Mouse (Mus musculus) ZHBTc4 (cell line): ENCODE measurements around the gene Rps6ka1.

Experiments used
- DNase-seq: peaks from one replicate; pipeline ENCODE4 v3.0.0-alpha.2; 2011; ENCODE audit warnings: low read depth, low spot score

Rps6ka1 gene

DNA sequence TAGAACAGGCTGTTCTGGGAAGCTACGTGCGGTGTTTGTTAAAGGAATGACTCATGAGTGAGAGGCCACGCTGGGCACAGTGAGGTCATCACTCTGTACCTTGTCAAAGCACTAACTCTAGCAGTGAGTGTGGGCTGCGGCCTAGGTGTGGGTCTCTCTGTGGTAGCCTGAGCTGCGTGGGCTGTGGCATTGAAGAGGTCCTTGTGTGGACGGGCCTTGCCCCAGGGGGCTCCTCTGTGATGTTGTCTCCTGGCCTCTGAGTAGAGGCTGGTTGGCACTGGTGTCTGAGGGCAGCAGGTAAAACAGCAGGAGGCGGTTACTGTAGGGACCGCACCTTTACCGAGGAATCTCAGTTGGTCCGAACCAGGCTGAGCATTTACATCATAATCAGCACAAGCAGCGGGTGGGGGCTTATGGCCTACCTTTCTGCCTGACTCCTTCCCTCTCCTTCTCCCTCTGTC, 9.9 kb upstream of the Rps6ka1 start:
- peak; percentile 58 for DNase-seq

DNA sequence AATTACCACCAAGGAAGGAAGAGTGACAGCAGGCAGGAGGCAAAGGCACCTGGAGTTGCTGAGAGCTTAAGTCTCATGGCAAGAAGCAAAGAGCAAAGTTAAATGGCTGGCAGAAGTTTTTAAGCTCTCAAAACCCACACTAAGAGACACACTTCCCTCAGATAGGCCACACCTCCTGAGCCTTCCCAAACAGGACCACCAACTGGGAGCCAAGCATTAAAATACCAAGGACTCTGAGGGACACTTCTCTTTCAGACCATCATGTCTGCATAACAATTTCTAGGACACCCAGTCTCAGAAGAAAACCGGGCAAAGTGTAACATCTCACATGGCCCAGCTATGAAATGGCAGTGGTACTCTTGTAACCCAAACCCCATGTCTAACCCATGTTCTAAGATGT, 9.4 kb upstream of the Rps6ka1 start:
- no peak for DNase-seq

DNA sequence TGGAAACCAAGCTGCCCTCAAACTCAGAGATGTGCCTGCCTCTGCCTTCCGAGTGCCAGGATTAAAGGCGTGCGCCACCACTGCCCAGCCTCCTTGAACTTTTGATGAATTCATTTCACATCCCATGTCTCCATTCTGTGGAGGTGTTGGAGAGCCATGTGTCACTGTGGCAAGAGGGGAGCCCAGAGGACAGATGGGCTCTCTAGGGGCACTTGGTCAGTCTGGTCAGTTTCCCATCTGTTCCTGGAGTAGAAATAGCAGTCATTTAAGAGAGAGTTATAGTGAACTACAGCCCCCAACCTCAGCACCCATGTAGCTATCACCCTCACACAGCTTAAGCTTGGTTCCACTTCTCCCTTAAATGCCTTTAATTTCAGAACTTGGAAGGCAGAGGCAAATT, 8.4 kb upstream of the Rps6ka1 start:
- no peak for DNase-seq

DNA sequence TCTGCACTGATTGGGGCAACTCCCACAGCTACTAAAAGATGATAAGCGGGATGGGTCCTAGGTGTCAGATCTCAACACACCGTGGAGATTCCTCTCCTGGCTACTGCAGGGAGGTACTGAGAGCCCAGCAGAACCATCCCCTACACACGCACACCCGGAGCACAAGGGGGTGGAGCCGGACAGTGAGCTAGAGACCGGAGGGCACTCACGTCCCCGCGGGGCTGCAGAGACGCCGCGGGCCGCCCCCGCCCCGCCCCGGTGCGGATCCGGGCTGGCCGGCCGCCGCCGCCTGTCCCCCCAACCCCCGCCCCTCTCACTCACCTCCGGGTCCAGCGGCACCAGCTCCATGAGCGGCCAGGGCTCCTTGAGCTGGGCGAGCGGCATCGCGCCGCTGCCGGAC, 348 bp downstream of the Rps6ka1 start:
- DNase-seq: peak; percentile 65

DNA sequence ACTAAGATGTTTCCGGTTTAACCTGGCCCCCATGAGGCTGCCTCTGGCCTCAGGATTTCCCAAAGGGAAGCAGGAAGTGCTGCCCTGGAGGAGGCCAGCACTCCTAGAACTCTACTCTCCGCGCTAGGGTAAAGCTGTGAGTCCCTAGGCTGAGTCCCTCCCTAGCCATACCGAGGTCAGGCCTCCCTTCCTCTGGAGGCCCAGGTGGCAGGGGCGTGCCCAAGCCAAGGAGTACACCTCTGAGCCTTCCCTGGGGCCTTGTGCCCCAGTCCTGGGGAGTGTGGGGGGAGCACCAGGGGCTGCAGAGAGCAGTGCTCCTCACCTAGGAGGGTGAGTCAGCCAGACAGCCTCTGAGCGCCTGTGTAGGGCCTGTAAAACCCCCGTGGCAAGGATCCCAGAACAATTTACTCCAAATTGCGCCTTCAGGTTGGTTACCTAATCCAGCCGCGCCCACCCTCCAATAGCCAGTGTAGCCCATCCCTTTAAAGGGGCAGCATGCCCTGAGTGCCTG, 1.6 kb downstream of the Rps6ka1 start:
- DNase-seq: peak; percentile 58

DNA sequence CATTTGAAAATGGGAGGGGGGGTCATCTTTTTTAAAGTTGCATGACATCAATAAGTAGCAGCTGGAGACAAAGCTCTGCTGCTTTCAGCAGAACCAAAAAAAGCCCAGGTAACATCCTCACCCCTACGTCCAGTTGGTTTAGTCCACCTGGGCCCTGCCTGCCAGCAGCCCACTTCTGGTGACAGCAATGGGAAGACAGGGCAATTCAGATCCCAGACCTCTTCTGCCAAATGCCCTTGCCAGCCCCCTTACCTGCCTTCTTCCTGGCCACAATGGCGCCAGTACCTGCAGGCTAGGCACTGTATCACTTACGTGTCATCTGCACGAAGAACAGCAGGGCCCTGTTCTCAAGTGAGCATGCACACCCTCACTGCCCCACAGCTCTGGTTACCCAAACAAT, 2.3 kb downstream of the Rps6ka1 start:
- no peak for DNase-seq

DNA sequence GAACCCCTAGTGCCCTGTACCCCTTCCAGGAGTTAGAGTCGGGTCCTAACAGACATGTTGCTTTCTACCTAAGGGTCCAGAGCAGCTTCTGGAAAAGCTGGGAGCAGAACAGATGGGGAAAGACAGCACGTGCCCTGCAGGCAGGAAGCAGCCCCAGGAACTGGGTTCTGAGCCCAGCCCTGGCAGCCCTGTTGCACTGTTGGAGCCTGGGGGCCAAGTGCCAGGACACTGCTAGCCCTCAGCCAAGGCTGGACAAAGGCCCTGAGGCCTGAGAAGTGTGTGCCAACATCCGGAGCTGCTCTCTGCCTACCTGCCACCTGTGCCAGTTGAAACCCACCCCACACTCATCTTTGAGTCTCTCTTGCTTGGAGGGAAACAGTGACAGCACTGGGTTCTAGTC, 2.7 kb downstream of the Rps6ka1 start:
- no peak for DNase-seq

DNA sequence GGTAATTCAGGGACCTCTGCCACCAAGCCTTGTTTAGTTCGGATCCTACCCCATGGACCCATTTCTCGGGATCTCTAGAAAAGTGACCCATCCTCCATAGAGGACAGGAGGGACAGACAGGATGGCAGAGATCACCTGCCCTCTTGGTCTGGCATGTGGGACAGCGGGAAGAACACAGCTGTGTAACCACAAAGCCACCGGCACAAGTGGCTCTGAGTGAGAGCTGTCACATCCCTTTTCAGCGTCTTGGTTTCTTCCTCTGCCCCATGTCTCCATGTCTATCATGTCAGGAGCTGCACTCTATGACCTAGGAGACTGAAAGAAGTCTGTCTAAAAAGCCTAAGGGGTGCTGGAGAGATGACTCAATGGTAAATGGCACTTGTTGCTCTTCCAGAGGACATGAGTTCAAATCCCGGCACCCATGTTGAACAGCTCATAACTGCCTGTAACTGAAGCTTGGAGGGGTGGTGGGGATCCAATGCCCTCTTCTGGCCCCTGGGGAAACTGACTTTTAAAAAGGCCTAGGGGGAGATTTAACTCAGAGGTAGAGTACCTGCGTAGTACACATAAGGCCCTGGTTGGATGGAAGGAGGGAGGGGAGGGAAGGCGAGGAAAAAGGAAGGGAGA, 3.4 kb downstream of the Rps6ka1 start:
- no peak for DNase-seq

DNA sequence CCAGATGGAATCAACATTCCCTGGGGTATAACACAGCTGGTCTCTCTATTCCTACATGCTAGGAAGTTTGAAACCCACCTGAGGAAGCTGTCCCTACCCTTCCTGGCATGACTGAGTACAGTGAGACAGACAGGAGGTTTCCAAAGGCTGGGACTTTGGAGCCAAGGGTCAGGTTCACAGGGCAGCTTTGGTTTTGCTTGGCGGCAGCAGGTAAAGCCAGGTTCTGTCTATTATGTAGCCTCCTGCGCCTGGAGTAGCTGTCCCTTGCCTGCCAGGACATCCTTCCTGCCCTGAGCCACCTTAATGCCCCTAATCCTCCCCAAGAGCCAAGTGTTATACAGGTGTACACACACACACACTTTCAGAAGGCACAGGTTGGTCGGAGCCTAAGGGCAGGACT, 5.7 kb downstream of the Rps6ka1 start:
- peak; percentile 45 for DNase-seq

DNA sequence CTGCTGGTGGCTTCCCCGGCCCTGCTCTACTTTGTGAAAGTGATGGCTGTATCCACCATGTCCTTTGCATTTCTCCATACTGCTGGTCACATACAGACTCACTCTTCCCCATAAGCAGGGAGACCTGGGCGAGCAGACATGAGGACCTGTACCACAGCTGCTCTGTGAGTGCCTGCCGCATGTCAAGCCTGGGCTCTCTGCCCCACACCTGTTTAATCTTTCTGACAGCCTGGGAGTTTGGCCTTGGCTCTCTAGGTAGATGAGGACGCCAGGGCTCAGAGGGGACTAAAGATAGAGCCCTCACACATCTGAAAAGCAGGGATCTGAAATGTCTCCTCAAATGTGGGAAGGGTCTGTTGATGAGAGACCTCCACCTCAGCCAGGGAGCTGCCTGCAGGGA, 6.2 kb downstream of the Rps6ka1 start:
- DNase-seq: no peak

DNA sequence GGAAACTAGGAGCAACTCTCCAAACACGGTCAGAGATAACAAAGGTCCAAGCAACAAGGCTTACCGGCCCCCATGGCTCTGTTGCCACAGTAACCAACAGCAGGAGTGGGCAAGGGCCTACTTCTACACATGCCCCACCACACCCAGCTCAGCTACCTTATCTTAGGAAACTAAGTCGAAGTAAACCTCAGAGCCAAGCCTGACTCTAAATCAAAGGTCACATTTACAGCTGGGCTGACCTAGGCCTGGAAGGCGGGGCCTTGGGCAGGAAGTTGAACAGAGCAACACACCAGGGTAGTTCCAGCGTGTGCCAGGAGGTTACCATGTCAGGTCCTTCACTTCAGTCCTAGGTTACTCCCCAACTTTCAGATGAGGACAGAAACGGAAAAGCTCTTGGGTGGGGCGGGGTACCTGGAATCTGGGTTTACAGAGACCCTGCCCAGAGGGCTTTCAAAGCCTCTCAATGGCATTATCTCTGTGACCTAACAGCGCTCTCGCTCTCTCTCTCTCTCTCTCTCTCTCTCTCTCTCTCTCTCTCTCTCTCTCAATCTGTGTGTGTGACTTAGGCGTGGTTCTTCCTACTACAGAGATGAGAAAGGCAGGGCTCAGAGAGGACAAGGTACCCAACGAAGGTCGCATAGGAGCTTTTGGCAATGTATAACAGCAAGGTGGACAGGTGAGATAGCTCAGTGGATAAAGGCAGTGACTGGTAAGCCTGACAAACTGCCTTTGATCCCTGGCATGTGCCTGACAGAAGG, 8.3 kb downstream of the Rps6ka1 start:
- peak; percentile 92 for DNase-seq

DNA sequence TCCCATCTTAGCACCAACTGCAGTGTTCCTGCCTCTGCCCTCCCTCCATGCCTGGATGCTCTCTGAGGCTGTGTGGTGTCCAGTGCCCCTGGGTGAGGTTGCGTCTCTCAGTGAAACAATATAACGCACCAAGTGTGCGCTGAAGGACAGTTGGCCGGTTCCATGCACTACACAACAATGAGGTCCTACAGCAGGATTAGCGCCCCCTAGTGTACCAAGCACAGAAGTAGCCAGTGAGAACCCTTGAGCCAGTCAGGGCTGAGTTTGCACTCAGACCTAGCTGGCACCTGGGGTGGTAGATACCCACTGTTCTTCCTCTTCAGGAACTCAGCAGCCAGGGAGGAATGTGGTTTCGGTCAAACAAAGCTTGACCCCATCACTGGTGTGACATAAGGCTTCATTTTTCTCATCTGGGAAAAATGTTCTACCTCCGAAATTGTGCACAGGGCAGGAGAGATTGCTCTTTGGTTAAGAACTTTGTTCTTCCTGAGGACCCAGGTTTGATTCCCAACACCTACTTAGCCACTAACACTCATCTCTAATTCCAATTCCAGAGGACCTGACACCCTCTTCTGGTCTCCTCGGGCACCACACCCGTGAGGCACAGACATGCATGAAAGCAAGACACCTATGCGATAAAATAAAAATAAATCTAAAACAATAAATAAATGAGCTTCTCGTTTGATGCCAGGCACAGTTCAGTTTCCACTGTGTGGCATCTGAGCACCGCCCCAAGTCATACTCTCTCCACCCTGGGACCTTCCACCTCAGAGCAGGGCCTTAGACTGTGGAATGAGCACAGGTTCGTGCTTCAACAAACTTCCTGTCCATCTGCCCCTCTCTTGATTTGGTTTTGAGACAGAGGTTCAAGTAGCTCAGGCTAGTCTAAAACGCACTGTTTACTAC, 9.5 kb downstream of the Rps6ka1 start:
- peak; percentile 86 for DNase-seq

DNA sequence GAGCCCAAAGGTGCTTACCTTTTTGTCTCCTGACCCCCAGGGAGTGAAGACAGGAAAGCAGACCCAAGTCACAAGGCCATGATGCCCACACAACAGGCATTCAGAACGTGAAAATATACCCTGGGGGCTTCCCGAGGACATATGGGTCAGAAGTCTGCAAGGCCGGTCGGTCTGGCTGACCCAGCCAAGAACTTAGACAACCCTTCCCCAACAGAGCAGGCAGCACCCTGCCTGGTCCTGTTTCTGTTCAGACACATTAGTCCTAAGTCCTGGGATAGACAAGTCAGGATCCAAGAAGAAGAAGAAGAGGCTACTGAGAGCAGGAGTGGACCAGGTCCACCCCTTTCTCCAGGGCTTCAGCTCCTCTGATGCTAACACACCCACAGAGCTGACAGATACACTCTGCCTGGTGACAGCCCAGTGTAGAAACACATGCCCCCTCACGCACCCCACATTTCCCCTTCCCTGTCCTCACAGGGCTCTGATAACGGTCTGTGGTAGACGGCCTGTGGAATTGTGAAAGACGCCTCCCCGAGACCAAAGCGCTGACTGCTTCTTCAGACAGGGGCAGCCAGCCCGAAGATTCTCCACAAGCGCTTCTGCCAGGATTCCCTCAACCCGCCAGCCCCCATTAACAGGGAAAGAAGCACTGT, 12.6 kb downstream of the Rps6ka1 start:
- no peak for DNase-seq

DNA sequence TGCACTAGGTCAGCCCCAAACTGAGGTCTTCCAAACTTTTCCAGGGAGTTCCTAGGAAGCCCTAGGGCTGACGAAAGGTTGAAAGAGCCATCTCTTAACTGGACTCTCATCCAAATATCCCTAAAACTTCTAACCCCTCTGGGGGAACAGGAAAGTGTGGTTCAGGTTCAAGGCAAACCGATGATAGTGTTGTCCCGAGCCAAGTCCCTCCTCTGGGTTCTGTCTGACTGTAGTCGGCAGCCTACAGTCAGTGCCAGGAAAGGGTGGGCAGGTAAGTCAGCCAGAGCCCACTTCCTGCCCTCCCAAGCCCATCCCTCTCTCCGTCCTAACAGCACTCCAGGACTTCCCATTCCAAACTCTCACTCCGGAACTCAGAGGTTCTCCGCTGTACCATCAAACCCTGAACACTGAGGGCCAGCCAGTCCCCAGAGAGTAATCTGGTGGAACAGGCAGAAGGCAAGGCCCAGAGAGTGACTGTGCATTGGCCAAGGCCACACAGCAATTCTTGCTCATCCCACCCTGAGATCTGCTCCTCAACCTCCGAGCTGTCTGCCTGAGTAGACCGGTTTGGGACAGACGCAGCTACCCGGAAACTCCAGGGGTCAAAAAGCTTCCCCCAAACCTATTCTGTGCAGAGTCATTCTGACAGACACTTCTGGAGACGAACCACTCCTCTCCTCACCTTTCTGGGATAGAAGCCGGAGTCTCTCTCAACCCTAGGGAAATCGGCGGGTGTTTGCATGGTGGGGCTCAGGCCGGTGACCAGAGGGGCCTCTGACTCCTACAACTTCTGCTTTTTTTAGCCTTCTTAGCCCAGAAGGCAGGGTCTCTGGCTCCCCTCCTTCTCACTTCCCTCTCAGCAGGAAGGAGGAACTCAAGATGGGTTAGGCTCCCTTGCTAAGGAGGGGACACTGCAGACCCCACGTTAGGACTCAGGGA, 13.4 kb downstream of the Rps6ka1 start:
- peak; percentile 61 for DNase-seq

DNA sequence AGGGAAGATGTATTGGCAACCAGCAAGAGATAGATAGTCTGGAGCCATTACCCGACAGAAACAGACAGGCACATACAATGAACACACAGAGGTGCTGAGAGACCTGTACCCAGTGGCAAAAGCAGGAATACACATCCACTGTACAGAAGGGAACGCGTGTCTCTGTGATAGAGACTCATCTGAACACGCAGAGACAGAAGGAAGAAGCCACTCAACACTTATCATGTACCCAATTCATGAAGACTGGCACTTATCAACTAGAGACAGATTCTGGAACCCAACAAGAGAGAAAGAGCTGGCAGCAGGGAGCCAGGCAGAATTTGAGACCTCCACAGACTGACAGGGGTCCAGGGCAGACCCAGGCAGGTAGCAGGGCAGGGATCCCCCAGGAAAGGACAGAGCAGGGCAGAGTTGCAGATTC, 14.2 kb downstream of the Rps6ka1 start:
- no peak for DNase-seq

DNA sequence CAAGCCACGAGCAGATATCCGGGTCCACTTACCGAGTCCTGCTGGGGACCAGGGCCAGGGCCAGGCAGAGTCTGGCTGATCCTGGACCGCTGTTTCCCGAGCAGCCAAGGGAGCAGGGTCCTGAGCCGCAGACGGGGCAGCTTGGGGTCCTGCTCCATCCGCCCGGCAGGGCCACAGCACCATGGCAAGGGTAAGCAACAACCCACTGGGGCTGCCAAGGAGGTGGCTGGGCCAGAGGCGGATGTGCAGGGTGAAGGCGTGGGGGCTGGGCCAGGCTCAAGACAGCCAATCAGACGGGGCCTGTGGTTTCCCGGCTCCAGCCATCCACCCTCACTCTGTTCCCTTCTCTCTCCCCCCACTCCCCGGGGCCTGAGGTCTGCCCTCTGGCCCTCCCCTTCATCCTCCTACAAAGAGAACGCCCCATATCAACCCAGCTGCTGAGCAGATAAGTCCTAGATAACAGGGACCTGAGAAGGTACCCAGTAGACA, 14.7 kb downstream of the Rps6ka1 start:
- DNase-seq: peak; percentile 70

DNA sequence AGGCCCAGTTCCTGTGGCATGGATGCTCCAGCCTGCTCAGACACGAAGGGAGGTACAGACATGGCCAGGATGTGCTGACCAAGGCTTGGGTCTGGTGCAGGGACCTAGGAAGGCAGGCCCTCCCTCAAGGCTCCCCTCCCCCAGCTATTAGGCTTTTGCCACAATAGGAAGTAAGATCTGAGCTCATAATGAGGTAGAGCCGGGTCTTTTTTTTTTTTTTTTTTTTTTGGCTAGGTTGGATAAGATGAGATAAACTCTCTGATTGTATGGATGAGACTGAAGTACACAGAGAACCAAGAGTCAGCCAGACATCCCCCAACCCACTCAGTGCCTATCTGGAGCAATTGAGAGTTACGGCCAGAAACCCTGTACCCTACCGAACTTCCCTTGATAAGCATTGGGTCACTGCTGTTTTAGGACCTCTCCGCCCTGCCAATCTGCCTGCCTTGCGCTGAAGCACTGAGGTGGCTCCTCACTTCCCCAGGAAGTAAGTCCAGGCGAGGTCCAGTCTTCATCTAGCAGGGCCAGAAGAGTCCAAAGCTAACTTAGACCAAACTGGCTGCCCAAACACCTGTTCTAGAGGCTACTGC, 15.3 kb downstream of the Rps6ka1 start:
- no peak for DNase-seq

DNA sequence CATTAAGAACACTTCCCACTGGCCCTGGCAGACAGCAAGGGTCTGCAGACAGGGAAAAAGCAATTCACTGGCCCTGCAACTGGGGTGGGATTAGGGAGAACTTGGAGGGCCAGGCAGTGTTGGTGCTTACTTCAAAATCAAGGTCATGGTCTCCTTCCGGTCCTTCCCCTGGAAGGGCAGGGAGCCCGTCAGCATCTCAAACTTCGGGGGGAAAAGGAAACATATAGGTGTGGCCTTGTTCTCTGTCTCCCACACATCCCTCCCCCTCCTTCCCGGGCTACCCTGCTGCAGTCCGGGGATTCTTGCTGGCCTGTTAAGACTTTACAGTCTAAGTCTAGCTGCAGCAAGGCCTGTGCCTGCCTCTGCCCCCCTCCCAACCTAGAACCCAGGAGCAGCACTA, 22.4 kb downstream of the Rps6ka1 start:
- peak; percentile 59 for DNase-seq

DNA sequence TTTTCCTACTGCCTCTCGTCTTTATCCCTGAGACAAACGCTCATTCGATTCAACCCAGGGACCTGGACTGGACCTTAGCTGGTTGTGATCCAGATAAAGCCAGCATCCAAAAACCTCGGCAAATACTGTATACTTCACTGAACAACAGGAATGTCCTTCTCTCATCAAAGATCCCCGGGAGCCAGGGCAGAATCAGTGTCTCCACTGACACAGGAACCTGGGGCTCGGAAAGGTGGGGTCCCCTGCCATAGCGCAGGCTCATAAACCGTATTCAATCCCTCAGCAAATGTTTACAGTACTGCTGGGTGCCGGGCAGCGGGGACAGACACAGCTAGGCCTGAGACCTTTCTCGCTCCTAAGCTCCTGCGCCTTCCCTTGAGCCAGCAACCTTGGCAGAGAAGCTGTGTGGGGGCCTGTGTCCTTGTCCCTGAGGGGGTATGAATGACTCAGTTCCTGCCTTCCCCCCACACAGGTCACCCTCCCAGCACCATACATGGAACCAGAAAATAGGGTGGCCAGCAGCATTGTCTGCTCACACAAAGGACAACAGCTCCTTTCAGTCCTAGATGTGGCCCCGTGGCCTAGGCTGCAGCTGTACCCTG, 23.1 kb downstream of the Rps6ka1 start:
- no peak for DNase-seq
